Mouse (Mus musculus): ENCODE measurements around the gene Tmx2.
"Not testable (repeated sequence)": the region's sequence is repeated elsewhere in the genome, so short reads cannot be mapped to it uniquely, and the experiment has no call there.

Gene Tmx2

DNA sequence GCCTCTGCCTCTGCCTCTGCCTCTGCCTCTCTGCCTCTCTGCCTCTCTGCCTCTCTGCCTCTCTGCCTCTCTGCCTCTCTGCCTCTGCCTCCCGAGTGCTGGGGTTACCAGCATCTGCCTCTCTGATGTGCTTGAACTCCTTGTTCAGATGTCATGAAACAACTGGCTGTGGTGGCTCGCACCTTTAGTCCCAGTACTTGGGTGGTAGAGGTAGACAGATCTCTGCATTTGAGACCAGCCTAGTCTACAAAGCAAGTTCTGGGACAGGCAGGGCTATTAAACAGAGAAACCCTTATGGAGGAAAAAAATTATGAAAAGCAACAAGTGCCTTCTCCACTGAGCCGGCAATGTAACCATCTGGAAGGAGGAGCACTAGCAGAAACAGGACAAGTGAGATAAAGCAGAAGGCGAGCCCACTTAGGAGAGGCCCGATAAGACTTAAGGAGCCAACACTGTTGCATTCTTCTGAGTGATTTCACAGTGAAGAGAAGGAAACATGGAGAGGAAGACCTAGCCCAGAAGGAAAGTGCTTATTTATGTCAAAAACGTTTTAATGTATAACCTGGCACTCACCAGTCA, 3.8 kb upstream of the Tmx2 start:
- DNase-seq = no peak

DNA sequence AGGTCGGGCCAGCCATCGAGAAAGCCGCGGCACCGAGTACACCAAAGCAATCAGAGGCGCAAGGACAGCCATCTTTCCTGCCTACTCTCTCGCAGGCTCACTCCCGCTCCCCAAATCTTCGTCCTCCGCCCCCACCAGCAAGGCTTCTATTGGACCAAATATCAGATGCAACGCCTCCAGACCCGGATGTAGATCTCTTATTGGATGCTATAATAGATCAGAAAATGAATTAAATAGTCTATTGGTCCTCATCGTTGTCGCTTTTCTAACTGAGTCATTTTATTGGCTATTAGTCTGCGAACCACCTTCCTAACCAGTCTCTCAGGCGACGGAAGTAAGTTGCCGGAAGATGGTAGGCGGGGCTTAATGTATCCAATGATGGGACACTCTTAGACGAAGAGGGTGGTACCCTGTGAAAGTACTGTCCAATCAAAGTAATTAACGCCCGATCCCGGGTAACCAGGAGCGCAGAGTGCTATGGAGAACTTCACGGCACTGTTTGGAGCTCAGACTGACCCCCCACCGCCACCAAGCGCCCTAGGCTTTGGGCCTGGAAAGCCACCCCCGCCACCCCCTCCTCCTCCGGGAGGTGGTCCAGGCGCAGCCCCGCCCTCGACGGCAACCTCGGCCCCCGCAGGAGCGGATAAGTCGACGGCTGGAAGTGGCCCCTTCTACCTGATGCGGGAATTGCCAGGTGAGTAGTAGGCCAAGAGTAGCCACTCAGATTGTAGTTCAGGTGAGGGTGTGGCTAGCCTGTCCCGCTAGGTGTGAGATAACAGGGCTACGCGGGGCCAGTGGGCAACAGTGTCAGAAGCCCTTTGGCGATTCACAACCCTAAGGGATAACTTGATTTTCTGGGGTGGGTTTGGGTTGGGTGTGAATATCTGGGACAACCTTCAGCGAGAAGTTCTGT, 716 bp downstream of the Tmx2 start, which contains the start of the genes Gm28635 and Med19:
Gene Gm28635, minus strand, starts transcription at position 74 of the 913 bp plus-strand sequence.
Gene Med19, plus strand, starts transcription at position 435 of the 913 bp plus-strand sequence.
- peak; percentile 96 to 97 for DNase-seq

DNA sequence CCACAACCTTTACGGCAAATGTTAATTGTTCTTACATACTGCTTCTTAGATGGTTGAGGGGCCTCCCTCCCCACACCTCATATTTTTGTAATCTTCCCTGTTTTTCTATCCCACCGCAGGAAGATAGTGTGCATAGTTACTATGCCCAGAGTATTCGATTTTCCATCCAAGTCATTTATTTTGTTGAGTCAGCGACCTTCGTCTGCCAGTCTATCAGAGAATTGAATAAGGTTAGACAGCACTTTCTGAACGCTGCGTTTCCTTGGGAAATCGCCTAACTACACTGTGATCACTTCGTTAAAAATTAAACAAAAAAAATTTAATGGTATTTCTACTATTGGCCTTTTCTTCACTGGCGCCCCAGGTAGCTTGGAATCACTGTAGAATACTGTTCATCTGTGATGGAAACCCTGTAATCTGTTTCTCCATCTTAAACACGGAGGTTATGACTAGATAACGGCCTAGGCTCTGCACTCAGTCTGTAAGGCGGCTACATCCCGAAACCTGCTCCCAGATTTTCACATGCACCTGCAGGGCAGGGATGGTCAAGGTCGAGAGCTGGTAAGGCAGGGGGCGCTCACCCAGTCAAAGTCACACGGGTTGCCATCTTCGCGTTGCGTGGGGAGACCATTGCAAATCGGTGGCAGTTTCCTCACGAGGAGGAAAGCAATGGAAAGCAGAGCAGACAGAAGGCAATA, 1.5 kb downstream of the Tmx2 start:
- DNase-seq = no peak

DNA sequence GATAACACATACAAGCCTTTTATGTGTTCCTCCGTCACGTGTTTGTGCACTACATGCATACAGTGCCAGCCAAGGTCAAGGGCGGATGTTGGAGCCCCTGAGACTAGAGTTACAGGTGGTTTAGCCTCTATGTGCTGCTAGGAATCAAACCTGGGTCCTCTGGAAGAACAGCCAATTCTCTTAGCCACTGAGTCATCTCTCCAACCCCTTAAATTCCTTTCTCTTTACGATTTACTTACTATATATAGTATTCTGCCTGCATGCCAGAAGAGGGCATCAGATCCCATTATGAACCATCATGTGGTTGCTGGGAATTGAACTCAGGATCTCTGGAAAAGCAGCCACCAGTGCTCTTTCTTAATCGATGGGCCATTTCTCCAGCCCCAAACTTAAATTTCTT, 7.4 kb downstream of the Tmx2 start:
- DNase-seq = not testable (repeated sequence)

DNA sequence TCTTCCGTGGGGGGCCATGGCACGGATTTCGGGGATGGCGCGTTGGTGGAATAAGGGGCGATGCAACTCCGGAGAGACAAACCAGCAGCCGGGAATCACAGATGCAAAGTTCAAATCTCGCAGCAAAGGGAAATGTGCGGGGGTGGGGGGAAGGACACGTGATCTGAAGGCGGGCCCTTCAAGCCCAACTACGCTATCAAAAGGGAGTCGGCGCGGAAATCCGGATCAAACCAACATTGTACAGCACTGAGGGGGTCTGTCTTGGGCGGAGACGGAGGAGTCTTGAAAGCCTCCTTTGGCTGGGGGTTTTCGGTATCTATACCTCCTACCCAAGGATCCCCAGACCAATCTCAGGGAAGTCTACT, 8.4 kb downstream of the Tmx2 start, which contains the start of gene Selenoh:
Gene Selenoh, minus strand, starts transcription at position 202 of the 365 bp plus-strand sequence.
- peak; percentile 80 to 88 for DNase-seq

GRCm38 (mm10) chr2:84669828-84670568, 8.9 kb downstream of the Tmx2 start:
- peak; percentile 41 to 50 for DNase-seq

DNA sequence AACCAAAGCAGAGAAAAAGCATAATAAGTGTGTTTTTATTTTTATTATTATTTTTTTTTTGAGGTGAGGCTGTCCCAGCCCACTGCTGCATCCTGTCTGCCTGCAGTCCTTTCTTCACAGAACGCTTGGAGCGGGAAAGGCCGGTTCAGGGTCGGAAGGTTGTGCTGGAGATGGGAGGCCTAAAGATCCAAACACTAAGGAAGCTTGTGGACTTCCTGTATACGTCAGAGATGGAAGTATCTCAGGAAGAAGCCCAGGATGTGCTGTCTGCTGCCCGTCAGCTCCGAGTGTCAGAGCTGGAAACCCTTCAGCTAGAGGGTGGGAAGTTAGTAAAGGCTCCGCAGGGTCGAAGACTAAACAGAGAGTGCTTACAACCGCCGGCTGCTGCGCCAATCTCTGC, 12.9 kb downstream of the Tmx2 start:
- no peak for DNase-seq

GRCm38 (mm10) chr2:84662866-84663265, 16.1 kb downstream of the Tmx2 start:
- DNase-seq = peak; percentile 47 to 58

- peak; percentile 29 to 68 for DNase-seq
Observed at GRCm38 (mm10) chr2:84660253-84660652, 18.7 kb downstream of the Tmx2 start.

GRCm38 (mm10) chr2:84658806-84659205, 20.1 kb downstream of the Tmx2 start, which contains the start of gene Btbd18:
Gene Btbd18 (plus strand): TSS chr2:84659079.
- no peak for DNase-seq

- no peak for DNase-seq
Observed at GRCm38 (mm10) chr2:84655864-84656263, 23.1 kb downstream of the Tmx2 start.

- DNase-seq = no peak
Observed at GRCm38 (mm10) chr2:84653354-84653753, 25.6 kb downstream of the Tmx2 start.

- peak; percentile 88 to 92 for DNase-seq
Observed at GRCm38 (mm10) chr2:84650464-84651195, 28.3 kb downstream of the Tmx2 start, which contains the start of gene Ctnnd1. Gene Ctnnd1 (minus strand): TSS chr2:84650765.

GRCm38 (mm10) chr2:84649674-84650073, 29.3 kb downstream of the Tmx2 start:
- DNase-seq = no peak

DNA sequence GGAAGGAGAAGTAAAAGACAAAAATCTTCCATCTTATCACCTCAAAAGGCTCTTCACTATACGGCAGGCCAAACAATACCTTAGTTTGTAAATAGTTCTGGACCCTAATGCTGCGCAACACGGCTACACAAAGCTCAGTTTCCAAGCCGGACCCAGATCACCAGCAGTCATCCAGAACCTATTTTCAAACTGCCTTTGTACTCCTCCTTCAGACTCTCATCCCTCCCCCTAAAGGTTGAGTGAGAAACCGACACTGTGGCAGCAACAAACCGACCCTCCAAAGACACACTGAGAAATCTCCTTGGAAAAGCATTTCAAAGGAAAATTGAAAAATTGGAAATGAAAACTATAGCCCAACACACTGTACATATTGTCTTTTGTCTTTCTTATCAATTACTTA, 30.6 kb downstream of the Tmx2 start:
- DNase-seq = no peak

DNA sequence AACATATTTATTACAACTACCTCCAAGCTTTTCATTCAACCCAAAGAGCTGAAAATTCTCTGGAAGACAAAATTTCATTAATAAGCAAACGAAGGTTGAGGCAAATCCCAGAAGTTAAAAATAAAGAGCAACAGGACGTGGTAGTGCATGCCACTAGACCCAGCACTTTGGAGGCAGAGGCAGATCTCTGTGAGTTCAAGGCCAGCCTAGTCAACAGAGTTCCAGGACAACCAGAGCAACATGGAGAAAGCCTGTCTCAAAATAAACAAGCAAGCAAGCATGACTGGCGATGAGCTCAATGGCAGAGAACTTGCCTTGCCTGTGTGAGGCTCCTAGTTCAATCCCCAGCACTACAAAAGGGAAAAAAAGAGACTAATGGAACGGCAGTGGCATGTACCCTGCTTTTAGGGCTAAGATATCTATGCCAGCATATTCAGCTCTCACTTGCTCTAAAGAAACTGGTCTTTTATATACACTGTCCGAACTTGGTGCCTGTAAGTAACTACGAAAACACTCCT, 31.8 kb downstream of the Tmx2 start:
- DNase-seq = no peak

- DNase-seq = no peak
Observed at GRCm38 (mm10) chr2:84646138-84646537, 32.8 kb downstream of the Tmx2 start.

DNA sequence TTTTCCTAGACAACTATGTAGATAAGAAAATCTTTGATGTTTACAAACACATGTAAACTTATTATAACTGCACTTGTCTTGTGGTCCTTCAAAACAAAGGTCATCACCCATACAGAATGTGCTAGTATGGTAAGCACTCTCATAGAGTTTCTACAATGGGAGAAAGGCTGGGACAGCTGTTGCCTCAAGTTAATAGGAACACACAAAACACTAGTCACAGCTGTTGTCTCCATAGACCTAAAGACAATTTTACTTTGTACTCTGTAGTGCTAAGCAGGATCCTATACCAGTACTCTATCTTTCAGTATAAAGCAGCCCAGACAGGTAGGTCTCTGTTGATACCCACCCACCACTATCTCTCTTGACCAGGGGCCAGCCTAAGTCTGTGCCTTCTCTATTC, 38.1 kb downstream of the Tmx2 start:
- DNase-seq = no peak

- no peak for DNase-seq
Observed at GRCm38 (mm10) chr2:84638428-84639220, 40.3 kb downstream of the Tmx2 start.

- DNase-seq = no peak
Observed at GRCm38 (mm10) chr2:84637452-84638165, 41.3 kb downstream of the Tmx2 start.

All from lung, adult 18-20 months (tissue).